Mouse (Mus musculus): ENCODE measurements around the gene Gm11549. TPM values are rescaled to one million over a fixed set of nuclear protein-coding genes. Genes with fewer than 3 reads are reported as not detected.

Gene Gm11549
- polyA plus RNA-seq, 1 experiment from 2014 or later, result 1.3 TPM

DNA sequence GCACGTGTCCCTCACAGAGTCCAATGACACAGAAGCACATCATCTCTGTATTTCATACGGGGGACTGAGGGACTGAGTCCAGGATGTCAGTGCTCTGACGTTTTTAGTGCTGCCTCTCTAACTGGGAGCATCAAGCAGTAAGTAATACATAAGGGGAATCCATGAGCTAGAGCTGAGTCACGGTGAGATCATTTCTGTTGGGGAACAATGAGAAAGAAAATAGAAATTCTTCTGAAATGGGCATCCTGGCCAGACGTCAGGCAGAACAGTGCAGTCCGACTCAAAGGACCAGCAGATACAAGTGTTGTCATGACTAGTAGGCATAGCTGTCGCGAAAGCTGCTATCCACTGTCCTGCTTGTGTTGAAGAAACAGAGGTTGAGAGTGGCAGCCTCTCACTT is 20.6 kb downstream of the Gm11549 start:
- Histone ChIP-seq H3K27me3 (ENCODE audit: control insufficient read depth, insufficient read depth, low read length) (no peaks in the 10 kb centered on the region), H3K27ac (ENCODE audit: low read depth, low read length) (no peak overlapping the region), H3K9ac (ENCODE audit: low read length) (no peak overlapping the region), H3K9me3 (ENCODE audit: control insufficient read depth, low read length) (no peaks in the 10 kb centered on the region), H3K4me2 (no peak overlapping the region), H3K4me1 (ENCODE audit: control insufficient read depth, insufficient read depth, low read length) (peaks cover 2% of the 10 kb centered on the region; the same call in 1 of the 2 replicates), H3K4me3 (ENCODE audit: low read depth, low read length) (no peak overlapping the region), H3K36me3 (ENCODE audit: control insufficient read depth, insufficient read depth, low read length) (no peaks in the 10 kb centered on the region)
- WGBS, result 83% methylated on average over 8 of the region's 8 CpGs
- no peak for ATAC-seq (ENCODE audit: low FRiP score)
- DNase-seq (ENCODE audit: low spot score, missing footprints), result no peak

DNA sequence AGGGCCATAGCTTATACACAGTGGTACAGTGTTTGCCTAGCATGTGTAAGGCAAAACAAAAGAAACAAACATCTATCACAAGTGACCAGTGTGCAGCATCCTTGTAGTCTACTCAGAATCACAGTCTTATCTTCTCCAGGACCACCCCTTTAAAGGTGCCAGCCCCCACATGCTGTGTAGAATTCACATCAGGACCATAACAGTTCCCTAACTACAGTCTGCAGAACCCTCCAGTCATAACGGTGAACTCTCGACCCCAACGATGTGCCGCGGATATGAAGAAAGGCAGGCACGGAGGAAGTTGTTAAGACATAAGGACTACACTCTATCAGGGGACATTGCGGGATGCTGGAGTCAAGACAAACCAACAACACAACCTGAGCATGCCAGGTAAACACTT is 22.2 kb downstream of the Gm11549 start:
- no peaks in the 10 kb centered on the region for H3K4me1 ChIP-seq (ENCODE audit: control insufficient read depth, insufficient read depth, low read length)
- no peak for ATAC-seq (ENCODE audit: low FRiP score)

GRCm38 (mm10) chr3:36498224-36498623 is 23.4 kb downstream of the Gm11549 start:
- no peak for ATAC-seq (ENCODE audit: low FRiP score)
- H3K9me3 ChIP-seq (ENCODE audit: control insufficient read depth, low read length), result no peaks in the 10 kb centered on the region
- H3K4me2 ChIP-seq, result no peak overlapping the region
- H3K36me3 ChIP-seq (ENCODE audit: control insufficient read depth, insufficient read depth, low read length), result no peaks in the 10 kb centered on the region
- no peaks in the 10 kb centered on the region for H3K4me1 ChIP-seq (ENCODE audit: control insufficient read depth, insufficient read depth, low read length)
- 91% methylated on average over 6 of the region's 6 CpGs for whole genome bisulfite sequencing
- H3K27me3 ChIP-seq (ENCODE audit: control insufficient read depth, insufficient read depth, low read length), result no peaks in the 10 kb centered on the region
- no peak for DNase-seq (ENCODE audit: low spot score, missing footprints)
- H3K4me3 ChIP-seq (ENCODE audit: low read depth, low read length), result no peak overlapping the region
- H3K27ac ChIP-seq (ENCODE audit: low read depth, low read length), result no peak overlapping the region
- no peak overlapping the region for H3K9ac ChIP-seq (ENCODE audit: low read length)

More for the DNA sequence above, 22.2 kb downstream of the Gm11549 start:
- Histone ChIP-seq H3K27ac (ENCODE audit: low read depth, low read length) (no peak overlapping the region), H3K4me2 (no peak overlapping the region), H3K4me3 (ENCODE audit: low read depth, low read length) (no peak overlapping the region), H3K36me3 (ENCODE audit: control insufficient read depth, insufficient read depth, low read length) (no peaks in the 10 kb centered on the region), H3K27me3 (ENCODE audit: control insufficient read depth, insufficient read depth, low read length) (no peaks in the 10 kb centered on the region), H3K9me3 (ENCODE audit: control insufficient read depth, low read length) (no peaks in the 10 kb centered on the region), H3K9ac (ENCODE audit: low read length) (no peak overlapping the region)
- WGBS, result 95% methylated on average over 7 of the region's 7 CpGs
- no peak for DNase-seq (ENCODE audit: low spot score, missing footprints)

GRCm38 (mm10) chr3:36496746-36497145 is 24.9 kb downstream of the Gm11549 start:
- Histone ChIP-seq H3K4me1 (ENCODE audit: control insufficient read depth, insufficient read depth, low read length) (no peaks in the 10 kb centered on the region), H3K4me3 (ENCODE audit: low read depth, low read length) (no peak overlapping the region), H3K9me3 (ENCODE audit: control insufficient read depth, low read length) (no peaks in the 10 kb centered on the region), H3K27ac (ENCODE audit: low read depth, low read length) (no peak overlapping the region), H3K4me2 (no peak overlapping the region), H3K9ac (ENCODE audit: low read length) (no peak overlapping the region), H3K36me3 (ENCODE audit: control insufficient read depth, insufficient read depth, low read length) (no peaks in the 10 kb centered on the region), H3K27me3 (ENCODE audit: control insufficient read depth, insufficient read depth, low read length) (no peaks in the 10 kb centered on the region)
- peak; percentile 43; the same call in 1 of the 2 replicates for ATAC-seq (ENCODE audit: low FRiP score)
- 17% methylated on average over 14 of the region's 14 CpGs for WGBS
- DNase-seq (ENCODE audit: low spot score, missing footprints), result peak; percentile 94

DNA sequence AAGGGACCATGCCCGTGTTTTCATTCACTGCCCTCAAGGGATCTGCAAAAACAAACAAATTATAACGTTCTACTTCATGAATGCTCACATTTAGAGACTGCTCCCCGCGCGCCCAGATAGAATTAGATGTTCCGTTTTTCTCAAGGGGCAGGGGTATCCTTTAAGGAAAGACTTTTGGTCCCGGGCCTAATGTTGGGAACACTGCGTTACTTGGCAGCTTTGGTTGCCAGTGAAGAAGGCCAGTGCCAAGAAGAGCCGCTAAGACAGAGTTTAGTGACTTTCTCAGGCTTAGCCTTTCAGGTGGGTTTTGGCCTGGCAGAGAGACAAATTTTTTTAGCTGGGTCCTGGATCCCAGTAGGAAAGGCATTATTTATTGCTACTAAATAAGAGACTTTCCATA is 25.3 kb downstream of the Gm11549 start:
- H3K9ac ChIP-seq (ENCODE audit: low read length), result no peak overlapping the region
- ATAC-seq (ENCODE audit: low FRiP score), result no peak

GRCm38 (mm10) chr3:36495436-36495835 is 26.2 kb downstream of the Gm11549 start:
- H3K9me3 ChIP-seq (ENCODE audit: control insufficient read depth, low read length), result no peaks in the 10 kb centered on the region
- H3K4me3 ChIP-seq (ENCODE audit: low read depth, low read length), result no peak overlapping the region
- no peak overlapping the region for H3K9ac ChIP-seq (ENCODE audit: low read length)
- peak; percentile 99 for DNase-seq (ENCODE audit: low spot score, missing footprints)
- 11% methylated on average over 6 of the region's 6 CpGs for WGBS
- H3K36me3 ChIP-seq (ENCODE audit: control insufficient read depth, insufficient read depth, low read length), result no peaks in the 10 kb centered on the region
- no peak overlapping the region for H3K27ac ChIP-seq (ENCODE audit: low read depth, low read length)
- H3K4me1 ChIP-seq (ENCODE audit: control insufficient read depth, insufficient read depth, low read length), result no peaks in the 10 kb centered on the region
- H3K27me3 ChIP-seq (ENCODE audit: control insufficient read depth, insufficient read depth, low read length), result no peaks in the 10 kb centered on the region
- no peak overlapping the region for H3K4me2 ChIP-seq
- peak; percentile 86 for ATAC-seq (ENCODE audit: low FRiP score)

More for the DNA sequence above, 25.3 kb downstream of the Gm11549 start:
- H3K4me3 ChIP-seq (ENCODE audit: low read depth, low read length), result no peak overlapping the region
- H3K4me1 ChIP-seq (ENCODE audit: control insufficient read depth, insufficient read depth, low read length), result no peaks in the 10 kb centered on the region
- no peaks in the 10 kb centered on the region for H3K36me3 ChIP-seq (ENCODE audit: control insufficient read depth, insufficient read depth, low read length)
- no peaks in the 10 kb centered on the region for H3K27me3 ChIP-seq (ENCODE audit: control insufficient read depth, insufficient read depth, low read length)
- H3K9me3 ChIP-seq (ENCODE audit: control insufficient read depth, low read length), result no peaks in the 10 kb centered on the region
- H3K27ac ChIP-seq (ENCODE audit: low read depth, low read length), result no peak overlapping the region
- H3K4me2 ChIP-seq, result no peak overlapping the region
- DNase-seq (ENCODE audit: low spot score, missing footprints), result no peak
- 87% methylated on average over 9 of the region's 9 CpGs for WGBS

DNA sequence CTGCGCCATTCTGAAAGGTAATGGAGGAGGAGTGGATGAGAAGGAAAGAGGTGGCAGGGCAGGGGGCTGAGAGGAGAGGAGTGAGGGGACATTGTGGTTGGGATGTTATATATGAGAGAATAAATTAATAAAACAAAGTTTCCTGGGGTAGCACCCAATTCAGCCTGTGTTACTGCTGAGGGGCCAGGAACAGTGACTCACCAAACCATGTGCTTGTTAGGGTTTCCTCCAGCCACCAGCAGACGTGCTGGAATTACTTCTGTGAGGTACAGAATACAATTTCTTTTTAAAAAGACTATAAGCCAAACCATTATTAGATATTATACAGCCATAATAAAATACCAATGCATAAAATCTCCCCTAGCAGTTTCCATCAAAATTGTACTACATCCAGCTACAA is 27.0 kb downstream of the Gm11549 start:
- 89% methylated on average over 2 of the region's 2 CpGs for WGBS
- Histone ChIP-seq H3K9me3 (ENCODE audit: control insufficient read depth, low read length) (no peaks in the 10 kb centered on the region), H3K4me2 (no peak overlapping the region), H3K9ac (ENCODE audit: low read length) (no peak overlapping the region), H3K4me3 (ENCODE audit: low read depth, low read length) (no peak overlapping the region), H3K36me3 (ENCODE audit: control insufficient read depth, insufficient read depth, low read length) (no peaks in the 10 kb centered on the region), H3K27me3 (ENCODE audit: control insufficient read depth, insufficient read depth, low read length) (no peaks in the 10 kb centered on the region), H3K4me1 (ENCODE audit: control insufficient read depth, insufficient read depth, low read length) (no peaks in the 10 kb centered on the region), H3K27ac (ENCODE audit: low read depth, low read length) (no peak overlapping the region)
- no peak for DNase-seq (ENCODE audit: low spot score, missing footprints)
- ATAC-seq (ENCODE audit: low FRiP score), result no peak

GRCm38 (mm10) chr3:36493641-36494283 is 27.9 kb downstream of the Gm11549 start:
- no peak for DNase-seq (ENCODE audit: low spot score, missing footprints)
- WGBS, result 85% methylated on average over 6 of the region's 6 CpGs

DNA sequence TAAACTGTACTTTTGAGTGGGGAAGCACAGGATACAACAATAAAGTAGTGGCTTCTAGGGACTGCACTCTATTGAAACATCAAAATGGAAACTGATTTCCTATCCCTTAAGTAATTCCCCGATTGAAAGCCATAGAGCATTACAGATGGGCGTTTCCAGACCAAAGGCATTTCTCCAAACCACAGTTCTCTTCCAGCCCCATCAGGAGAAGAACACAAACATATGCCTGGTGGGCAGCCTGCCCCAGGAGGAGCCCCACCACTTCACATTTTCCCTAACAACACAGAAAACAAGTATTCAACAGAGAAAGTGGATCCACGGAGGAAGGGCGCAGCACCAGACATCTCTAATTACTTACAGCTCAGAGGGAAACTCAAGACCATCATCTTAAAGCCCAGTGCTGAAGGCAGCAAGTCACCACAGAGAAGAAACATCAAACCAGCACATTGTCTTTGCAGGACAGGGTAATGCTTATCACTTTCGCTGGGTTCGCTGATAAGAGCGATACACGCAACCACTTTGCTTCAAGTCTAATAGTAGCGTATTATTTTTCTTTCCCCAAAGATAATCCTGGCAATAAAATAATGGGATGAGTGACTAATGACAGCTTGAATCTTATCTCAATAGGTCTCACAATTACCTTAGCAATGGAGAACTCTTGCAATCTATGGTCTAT is 28.8 kb downstream of the Gm11549 start:
- H3K4me2 ChIP-seq, result no peak overlapping the region
- DNase-seq (ENCODE audit: low spot score, missing footprints), result no peak
- no peak overlapping the region for H3K27ac ChIP-seq (ENCODE audit: low read depth, low read length)
- 86% methylated on average over 9 of the region's 9 CpGs for WGBS
- H3K27me3 ChIP-seq (ENCODE audit: control insufficient read depth, insufficient read depth, low read length), result no peaks in the 10 kb centered on the region
- H3K9me3 ChIP-seq (ENCODE audit: control insufficient read depth, low read length), result no peaks in the 10 kb centered on the region
- no peaks in the 10 kb centered on the region for H3K36me3 ChIP-seq (ENCODE audit: control insufficient read depth, insufficient read depth, low read length)
- no peak overlapping the region for H3K9ac ChIP-seq (ENCODE audit: low read length)
- no peak for ATAC-seq (ENCODE audit: low FRiP score)
- no peaks in the 10 kb centered on the region for H3K4me1 ChIP-seq (ENCODE audit: control insufficient read depth, insufficient read depth, low read length)
- H3K4me3 ChIP-seq (ENCODE audit: low read depth, low read length), result no peak overlapping the region

More at GRCm38 (mm10) chr3:36493641-36494283, 27.9 kb downstream of the Gm11549 start:
- no peak overlapping the region for H3K9ac ChIP-seq (ENCODE audit: low read length)
- no peaks in the 10 kb centered on the region for H3K4me1 ChIP-seq (ENCODE audit: control insufficient read depth, insufficient read depth, low read length)
- no peaks in the 10 kb centered on the region for H3K27me3 ChIP-seq (ENCODE audit: control insufficient read depth, insufficient read depth, low read length)
- no peak overlapping the region for H3K27ac ChIP-seq (ENCODE audit: low read depth, low read length)
- no peak overlapping the region for H3K4me3 ChIP-seq (ENCODE audit: low read depth, low read length)
- no peaks in the 10 kb centered on the region for H3K36me3 ChIP-seq (ENCODE audit: control insufficient read depth, insufficient read depth, low read length)
- no peak for ATAC-seq (ENCODE audit: low FRiP score)
- no peaks in the 10 kb centered on the region for H3K9me3 ChIP-seq (ENCODE audit: control insufficient read depth, low read length)
- H3K4me2 ChIP-seq, result no peak overlapping the region
